Mouse (Mus musculus): ENCODE results near the gene Lmcd1. TPM values are rescaled to one million over a fixed set of nuclear protein-coding genes. Genes with fewer than 3 reads are reported as not detected.

The Lmcd1 gene
- polyA plus RNA-seq, 1 experiment, result not detected

DNA sequence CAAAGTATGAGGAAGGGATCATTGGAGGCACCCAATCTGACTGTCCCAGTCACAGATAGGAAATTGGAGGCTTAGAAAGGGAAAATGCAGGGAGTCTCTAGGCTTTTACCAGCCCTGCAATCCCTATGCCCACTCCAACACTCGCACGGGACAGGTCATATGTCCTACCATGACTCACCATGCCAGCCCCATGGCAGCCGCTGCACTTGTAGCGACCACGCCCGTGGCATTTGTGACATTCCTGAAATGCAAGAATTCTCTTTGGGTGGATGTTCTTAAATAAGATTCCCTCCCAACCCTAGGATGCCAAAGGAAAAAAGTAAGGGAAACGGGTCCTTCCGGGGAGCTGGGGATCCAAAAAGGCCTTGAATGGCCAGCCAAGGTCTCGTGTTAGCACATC lies 105.5 kb downstream of the Lmcd1 start:
- Histone ChIP-seq H3K4me3 (replicated peaks) (no peak overlapping the region), H3K36me3 (replicated peaks; ENCODE audit: low read length) (no peaks in the 10 kb centered on the region), H3K27me3 (replicated peaks) (peaks cover 11% of the 10 kb centered on the region), H3K9me3 (no peaks in the 10 kb centered on the region), H3K4me1 (no peaks in the 10 kb centered on the region)
- TF ChIP-seq FLI1 (IDR thresholded peaks at IDR 0.05; ENCODE audit: low read length) (no peak), GATA1 (IDR thresholded peaks at IDR 0.05; ENCODE audit: borderline replicate concordance, low read length) (no peak)

Other genes with a start within 250 kb of the Lmcd1 start
- gene Ssu2, start 114.3 kb downstream of the Lmcd1 start, polyA plus RNA-seq (2012; ENCODE audit: insufficient read depth, low replicate concordance), result not detected in 2 replicates
- not detected in 2 replicates for gene Cav3, start 185.7 kb downstream of the Lmcd1 start, polyA plus RNA-seq (2012; ENCODE audit: insufficient read depth, low replicate concordance)
- 0.15 TPM in 1 of 2 replicates, not detected in the other for gene Oxtr, start 216.2 kb downstream of the Lmcd1 start, polyA plus RNA-seq (2012; ENCODE audit: insufficient read depth, low replicate concordance)